Mouse (Mus musculus): ENCODE data around the gene Snap29.

The Snap29 gene

GRCm38 (mm10) chr16:17405736-17406443 lies at the start of gene Snap29, which contains the start of gene Pi4ka:
Snap29 (plus strand) TSS chr16:17405986.
Pi4ka (minus strand) TSS chr16:17406314.
- ChIA-PET POLR2A (interaction anchor here in 3 of 4 experiments (0.5 to 2.3 kb wide), 41 partner anchors 8 to 522 kb away, joined by 3 to 16 read pairs (median 4); partner anchors contain the start of genes Crkl (in 3 of the 3), 2610318N02Rik (in 2 of the 3), Thap7 (in 2 of the 3) and Lztr1 (in 1 of the 3)), CTCF (interaction anchor here in 3 of 4 experiments (0.6 to 2.1 kb wide), 5 partner anchors 26 to 153 kb away, joined by 3 to 10 read pairs (median 3); partner anchors contain the start of gene Crkl (in 1 of the 3))

GRCm38 (mm10) chr16:17356031-17356430 lies 49.8 kb upstream of the Snap29 start:
- ChIA-PET POLR2A (interaction anchor here in 2 of 4 experiments (0.6 to 1.6 kb wide), 6 partner anchors 9 to 397 kb away, joined by 3 to 6 read pairs (median 4); partner anchors contain the start of gene 2610318N02Rik (in 1 of the 2)), CTCF (interaction anchor here in 1 of 4 experiments (0.6 kb wide), 1 partner anchor 74 kb away, joined by 4 read pairs; no protein-coding TSS in a partner anchor)

GRCm38 (mm10) chr16:17358787-17359186 lies 47.0 kb upstream of the Snap29 start:
- ChIA-PET CTCF (no interaction called here), POLR2A (interaction anchor here in 1 of 4 experiments (1.5 kb wide), 1 partner anchor 13 kb away, joined by 5 read pairs; no protein-coding TSS in a partner anchor)

GRCm38 (mm10) chr16:17382306-17382705 lies 23.5 kb upstream of the Snap29 start:
- POLR2A ChIA-PET = interaction anchor here in 3 of 4 experiments (0.7 to 1.5 kb wide), 13 partner anchors 11 to 1573 kb away, joined by 3 to 5 read pairs (median 3); partner anchors contain the start of genes Crkl (in 1 of the 3) and Pi4ka (in 1 of the 3)
- CTCF ChIA-PET = no interaction called here

GRCm38 (mm10) chr16:17383594-17384326 lies 22.0 kb upstream of the Snap29 start:
- ChIA-PET POLR2A (no interaction called here), CTCF (no interaction called here)

GRCm38 (mm10) chr16:17392784-17393183 lies 13.0 kb upstream of the Snap29 start:
- CTCF ChIA-PET = interaction anchor here in 1 of 4 experiments (1.3 kb wide), 1 partner anchor 81 kb away, joined by 3 read pairs; no protein-coding TSS in a partner anchor
- POLR2A ChIA-PET = interaction anchor here in 2 of 4 experiments (0.8 to 1.1 kb wide), 2 partner anchors 11 to 12 kb away, joined by 3 read pairs; no protein-coding TSS in a partner anchor

GRCm38 (mm10) chr16:17402855-17403254 lies 2.9 kb upstream of the Snap29 start:
- CTCF ChIA-PET = interaction anchor here in 2 of 4 experiments (0.6 to 1.0 kb wide), 5 partner anchors 20 to 71 kb away, joined by 3 to 7 read pairs (median 3); no protein-coding TSS in a partner anchor
- POLR2A ChIA-PET = interaction anchor here in 2 of 4 experiments (0.6 to 1.3 kb wide), 5 partner anchors 21 to 105 kb away, joined by 3 read pairs; partner anchors contain the start of gene Lztr1 (in 1 of the 2)

GRCm38 (mm10) chr16:17405271-17405696 lies 502 bp upstream of the Snap29 start:
- ChIA-PET CTCF (interaction anchor here in 3 of 4 experiments (0.6 to 2.1 kb wide), 5 partner anchors 27 to 153 kb away, joined by 3 to 10 read pairs (median 3); partner anchors contain the start of gene Crkl (in 1 of the 3)), POLR2A (interaction anchor here in 3 of 4 experiments (0.6 to 2.3 kb wide), 35 partner anchors 8 to 522 kb away, joined by 3 to 16 read pairs (median 4); partner anchors contain the start of genes Crkl (in 2 of the 3), Thap7 (in 2 of the 3), 2610318N02Rik (in 1 of the 3) and Lztr1 (in 1 of the 3))

- POLR2A ChIA-PET = interaction anchor here in 3 of 4 experiments (0.5 to 2.3 kb wide), 18 partner anchors 9 to 521 kb away, joined by 3 to 16 read pairs (median 4); partner anchors contain the start of genes Crkl (in 2 of the 3), 2610318N02Rik (in 1 of the 3), Slc25a1 (in 1 of the 3) and Smpd4 (in 1 of the 3)
- CTCF ChIA-PET = no interaction called here
Measured at GRCm38 (mm10) chr16:17406512-17407231, 886 bp downstream of the Snap29 start.

GRCm38 (mm10) chr16:17409046-17409445 lies 3.3 kb downstream of the Snap29 start:
- CTCF ChIA-PET = no interaction called here
- POLR2A ChIA-PET = interaction anchor here in 2 of 4 experiments (0.6 to 2.5 kb wide), 5 partner anchors 9 to 132 kb away, joined by 3 to 21 read pairs (median 5); partner anchors contain the start of gene Crkl (in 1 of the 2)

GRCm38 (mm10) chr16:17410209-17410608 lies 4.4 kb downstream of the Snap29 start:
- ChIA-PET CTCF (interaction anchor here in 1 of 4 experiments (0.6 to 1.6 kb wide), 3 partner anchors 10 to 148 kb away, joined by 3 to 4 read pairs (median 4); no protein-coding TSS in a partner anchor), POLR2A (interaction anchor here in 3 of 4 experiments (0.7 to 2.5 kb wide), 11 partner anchors 11 to 278 kb away, joined by 3 to 21 read pairs (median 4); partner anchors contain the start of genes Crkl (in 2 of the 3) and Sdf2l1 (in 1 of the 3))

- POLR2A ChIA-PET = interaction anchor here in 3 of 4 experiments (0.6 to 2.1 kb wide), 35 partner anchors 8 to 352 kb away, joined by 3 to 21 read pairs (median 4); partner anchors contain the start of genes Pi4ka (in 3 of the 3), Snap29 (in 3 of the 3), Crkl (in 2 of the 3) and 2610318N02Rik (in 1 of the 3)
- CTCF ChIA-PET = interaction anchor here in 3 of 4 experiments (0.6 to 1.5 kb wide), 6 partner anchors 9 to 255 kb away, joined by 3 to 7 read pairs (median 5); partner anchors contain the start of gene Tmem191c (in 1 of the 3)
Measured at GRCm38 (mm10) chr16:17423021-17423420, 17.2 kb downstream of the Snap29 start.

- ChIA-PET CTCF (interaction anchor here (0.6 to 2.5 kb wide), 33 partner anchors 9 to 1223 kb away, joined by 3 to 10 read pairs (median 4); partner anchors contain the start of genes 2610318N02Rik (in 2 of the 4), Snap29 (in 2 of the 4) and Pi4ka (in 1 of the 4)), POLR2A (interaction anchor here (0.6 to 4.2 kb wide), 13 partner anchors 9 to 1876 kb away, joined by 3 to 12 read pairs (median 4); partner anchors contain the start of genes Crkl (in 2 of the 4), Ccdc116 (in 1 of the 4), Pi4ka (in 1 of the 4) and Snap29 (in 1 of the 4))
Measured at GRCm38 (mm10) chr16:17432576-17432975, 26.8 kb downstream of the Snap29 start.

GRCm38 (mm10) chr16:17451541-17452372 lies 46.0 kb downstream of the Snap29 start, which contains the start of gene Crkl:
Crkl (plus strand) TSS chr16:17451987.
- ChIA-PET POLR2A (interaction anchor here in 3 of 4 experiments (0.6 to 2.4 kb wide), 59 partner anchors 8 to 1393 kb away, joined by 3 to 16 read pairs (median 3); partner anchors contain the start of genes Lztr1 (in 3 of the 3), Pi4ka (in 3 of the 3), Snap29 (in 3 of the 3) and Aifm3 (in 1 of the 3)), CTCF (interaction anchor here (0.6 to 1.6 kb wide), 8 partner anchors 8 to 167 kb away, joined by 3 to 5 read pairs (median 3); partner anchors contain the start of gene P2rx6 (in 1 of the 4))

- POLR2A ChIA-PET = interaction anchor here in 3 of 4 experiments (0.6 to 2.4 kb wide), 36 partner anchors 11 to 1392 kb away, joined by 3 to 16 read pairs (median 3); partner anchors contain the start of genes Lztr1 (in 3 of the 3), Pi4ka (in 3 of the 3), Snap29 (in 3 of the 3) and P2rx6 (in 1 of the 3)
- CTCF ChIA-PET = interaction anchor here (0.6 to 1.6 kb wide), 5 partner anchors 22 to 109 kb away, joined by 3 to 5 read pairs (median 3); partner anchors contain the start of gene P2rx6 (in 1 of the 4)
Measured at GRCm38 (mm10) chr16:17452373-17452715, 46.6 kb downstream of the Snap29 start.
